ENCODE assay signal across 9 mouse cellular contexts in the genomic region with DNA sequence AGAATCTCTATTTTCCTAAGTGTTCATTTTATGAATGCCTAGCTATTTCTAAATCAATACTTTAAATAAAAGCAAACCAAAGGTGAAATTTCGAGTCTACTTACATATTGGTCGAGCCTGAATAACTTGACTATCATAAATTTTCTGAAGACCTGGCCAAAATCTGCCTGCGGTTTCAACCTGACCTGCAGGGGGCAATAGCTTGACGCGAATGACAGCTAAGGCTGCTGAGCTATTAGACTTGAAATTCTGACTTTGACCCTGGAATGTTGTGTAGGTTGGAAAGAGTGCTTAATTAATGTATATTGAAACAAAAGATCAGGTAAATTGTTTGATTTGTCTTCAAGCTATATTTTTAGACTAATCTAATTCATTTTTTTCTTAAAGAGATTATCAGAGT.
DNase-seq lines count a peak whose midpoint lies in the region; ATAC-seq lines count a peak whose summit lies in the region.
"Had no signal": no experiment of that assay in that cellular context is flagged by ENCODE, and none has a peak within 500 bp of the region (broad histone marks: within the 10 kb centered on the region; RNA-seq: fewer than 3 reads in every experiment).

No protein-coding gene starts in this region.

- H3K4me2 ChIP-seq in heart, embryonic 12.5 days, result no peak overlapping the region
- H3K4me2 ChIP-seq: stomach, embryonic 15.5 days had no signal

- peaks cover 17% of the 10 kb centered on the region for H3K4me1 ChIP-seq in heart, embryonic 12.5 days (replicated peaks)

- no peak overlapping the region for H3K4me3 ChIP-seq in heart, embryonic 12.5 days
- H3K4me3 ChIP-seq: stomach, embryonic 15.5 days had no signal

- intact Hi-C loops in heart, postnatal 14 days (cut with DNase I), result loop anchor here (5.0 to 10.0 kb wide), 2 partner anchors 454 to 1764 kb away; no protein-coding TSS in a partner anchor

- no peak for ATAC-seq in heart, embryonic 12.5 days (ENCODE audit: insufficient number of reproducible peaks, low FRiP score)

- H3K27ac ChIP-seq in heart, embryonic 12.5 days (ENCODE audit: poor library complexity, severe bottlenecking), result no peak overlapping the region
- H3K27ac ChIP-seq: stomach, embryonic 15.5 days had no signal

- no peak overlapping the region for H3K9ac ChIP-seq in heart, embryonic 12.5 days
- H3K9ac ChIP-seq: stomach, embryonic 15.5 days had no signal

- peak; percentile 9 to 59 for DNase-seq in heart, postnatal 14 days
- peak; percentile 14 for DNase-seq in A20 (ENCODE audit: low read depth, low spot score)
- DNase-seq in R1 (ENCODE audit: low read depth, low spot score), result peak; percentile 48
- peak; percentile 61 for DNase-seq in embryo, embryonic 9.5 days (ENCODE audit: extremely low spot score)
- peak; percentile 51 to 76 for DNase-seq in layer of hippocampus, adult 8-10 months (ENCODE audit: low spot score in 2 of 2)
- DNase-seq in mesoderm, embryonic 11.5 days (ENCODE audit: low read depth, low spot score), result peak; percentile 74
- DNase-seq in spleen, adult 18-20 months, result no peak

- peaks cover 25% of the 10 kb centered on the region for H3K27me3 ChIP-seq in heart, embryonic 12.5 days (replicated peaks)

- H3K36me3 ChIP-seq in heart, embryonic 12.5 days, result no peaks in the 10 kb centered on the region
- H3K36me3 ChIP-seq: stomach, embryonic 15.5 days had no signal

- whole genome bisulfite sequencing in heart, embryonic 12.5 days, result 7% methylated on average over 5 of the region's 5 CpGs

- H3K9me3 ChIP-seq in heart, embryonic 12.5 days (replicated peaks), result no peaks in the 10 kb centered on the region
- H3K9me3 ChIP-seq: stomach, embryonic 15.5 days had no signal

Comparison
In these comparisons a context has a peak if more than half of its experiments do, and no peak if none do; other contexts are left out.
1. DNase-seq: peak in heart, postnatal 14 days (2 of 2), A20 (single experiment), R1 (single experiment), embryo, embryonic 9.5 days (single experiment), layer of hippocampus, adult 8-10 months (2 of 2) and mesoderm, embryonic 11.5 days (single experiment); none in spleen, adult 18-20 months (0 of 2).